Mouse (Mus musculus): ENCODE data around the gene Spsb3.

GRCm38 (mm10) chr17:24896993-24897269 is 10.5 kb downstream of the Spsb3 start:
- TF ChIP-seq CTCF (conservative IDR thresholded peaks at IDR 0.05; ENCODE audit: insufficient read depth, insufficient read length, low read depth, low read length) = no peak
- no peak for TF ChIP-seq POLR2A (IDR thresholded peaks at IDR 0.05; ENCODE audit: low read depth, low read length)

Data from kidney, adult 2 months (tissue).